Mouse (Mus musculus): ENCODE measurements at regions not wholly inside any gene's neighbourhood (a gene's known extent, or its start where the extent isn't known, plus 50 kb on each side); places are given as distances from the start of the nearest gene placed in this dataset.

GRCm38 (mm10) chr1:151126756-151127155, 55.6 kb upstream of the Gm47985 start:
- no peak for DNase-seq
- no peaks in the 10 kb centered on the region for H3K4me1 ChIP-seq (ENCODE audit: control insufficient read depth, insufficient read depth, low read length)
- no peak overlapping the region for H3K4me3 ChIP-seq (replicated peaks; ENCODE audit: insufficient read depth, low read depth, low read length)
- TF ChIP-seq CTCF (IDR thresholded peaks at IDR 0.05; ENCODE audit: borderline replicate concordance, insufficient read depth, low read depth, low read length) (no peak), POLR2A (IDR thresholded peaks at IDR 0.05; ENCODE audit: borderline replicate concordance, insufficient read depth, low read length) (no peak)
- H3K27me3 ChIP-seq (ENCODE audit: control insufficient read depth, insufficient read depth, low read length): no peaks in the 10 kb centered on the region
- H3K27ac ChIP-seq (ENCODE audit: insufficient read depth, low read length): no peak overlapping the region
- WGBS: 62% methylated on average over 1 of the region's 1 CpGs

- Histone ChIP-seq H3K27me3 (ENCODE audit: control insufficient read depth, insufficient read depth, low read length) (no peaks in the 10 kb centered on the region), H3K27ac (ENCODE audit: insufficient read depth, low read length) (no peak overlapping the region), H3K4me3 (replicated peaks; ENCODE audit: insufficient read depth, low read depth, low read length) (no peak overlapping the region), H3K4me1 (ENCODE audit: control insufficient read depth, insufficient read depth, low read length) (no peaks in the 10 kb centered on the region)
- 68% methylated on average over 5 of the region's 5 CpGs for WGBS
- no peak for TF ChIP-seq POLR2A (IDR thresholded peaks at IDR 0.05; ENCODE audit: borderline replicate concordance, insufficient read depth, low read length)
- no peak for TF ChIP-seq CTCF (IDR thresholded peaks at IDR 0.05; ENCODE audit: borderline replicate concordance, insufficient read depth, low read depth, low read length)
- no peak for DNase-seq
Measured at GRCm38 (mm10) chr1:151128005-151128404, 54.3 kb upstream of the Gm47985 start.

- H3K27me3 ChIP-seq (ENCODE audit: control insufficient read depth, insufficient read depth, low read length): no peaks in the 10 kb centered on the region
- no peaks in the 10 kb centered on the region for H3K4me1 ChIP-seq (ENCODE audit: control insufficient read depth, insufficient read depth, low read length)
- H3K4me3 ChIP-seq (replicated peaks; ENCODE audit: insufficient read depth, low read depth, low read length): no peak overlapping the region
- no peak for DNase-seq
- no peak overlapping the region for H3K27ac ChIP-seq (ENCODE audit: insufficient read depth, low read length)
- TF ChIP-seq CTCF (IDR thresholded peaks at IDR 0.05; ENCODE audit: borderline replicate concordance, insufficient read depth, low read depth, low read length): no peak
- no peak for TF ChIP-seq POLR2A (IDR thresholded peaks at IDR 0.05; ENCODE audit: borderline replicate concordance, insufficient read depth, low read length)
Measured at GRCm38 (mm10) chr1:151128955-151129354, 53.4 kb upstream of the Gm47985 start.

- H3K27me3 ChIP-seq (ENCODE audit: control insufficient read depth, insufficient read depth, low read length): no peaks in the 10 kb centered on the region
- no peaks in the 10 kb centered on the region for H3K4me1 ChIP-seq (ENCODE audit: control insufficient read depth, insufficient read depth, low read length)
- 86% methylated on average over 6 of the region's 6 CpGs for WGBS
- H3K4me3 ChIP-seq (replicated peaks; ENCODE audit: insufficient read depth, low read depth, low read length): no peak overlapping the region
- TF ChIP-seq POLR2A (IDR thresholded peaks at IDR 0.05; ENCODE audit: borderline replicate concordance, insufficient read depth, low read length) (no peak), CTCF (IDR thresholded peaks at IDR 0.05; ENCODE audit: borderline replicate concordance, insufficient read depth, low read depth, low read length) (no peak)
- no peak for DNase-seq
- no peak overlapping the region for H3K27ac ChIP-seq (ENCODE audit: insufficient read depth, low read length)
Measured at GRCm38 (mm10) chr1:151130036-151130435, 52.3 kb upstream of the Gm47985 start.

DNA sequence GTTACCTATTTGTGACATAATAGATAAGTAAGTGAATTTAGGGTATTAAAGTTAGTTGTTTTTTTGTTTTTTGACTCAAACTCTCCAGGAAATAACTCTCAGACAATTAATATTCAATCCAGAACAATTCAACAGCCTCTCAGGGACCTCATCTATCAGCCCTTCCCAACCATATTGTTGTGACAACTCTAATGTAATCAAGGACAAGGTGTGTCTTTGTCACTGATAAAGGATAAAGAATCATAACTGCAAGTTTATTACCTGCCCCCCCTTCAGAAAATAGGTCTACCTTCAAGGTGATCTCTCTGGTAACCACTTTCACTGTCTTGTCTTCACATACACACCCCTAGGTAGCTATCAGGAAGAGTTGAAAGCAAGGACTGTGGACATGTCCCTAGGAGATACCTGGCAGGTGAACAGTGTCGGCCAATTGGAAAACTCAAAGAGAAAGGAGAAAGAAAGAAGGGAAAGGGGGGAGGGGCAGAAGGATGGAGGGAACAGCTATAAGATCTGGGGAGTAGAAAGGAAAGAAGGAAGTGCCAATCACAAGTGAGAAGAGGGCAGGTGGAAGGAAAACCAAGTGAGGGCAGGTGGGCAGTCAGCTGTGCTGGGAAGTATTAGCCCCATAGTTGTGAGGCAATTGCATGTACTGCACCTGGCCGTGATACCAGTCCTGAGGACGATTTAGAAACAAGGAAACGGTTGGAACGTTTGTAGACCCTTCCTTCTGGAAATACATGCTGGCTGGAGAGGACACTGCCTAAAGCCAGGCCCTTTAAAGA, 51.3 kb upstream of the Gm47985 start:
- 85% methylated on average over 5 of the region's 5 CpGs for WGBS
- no peak overlapping the region for H3K27ac ChIP-seq (ENCODE audit: insufficient read depth, low read length)
- no peak for DNase-seq
- H3K4me3 ChIP-seq (replicated peaks; ENCODE audit: insufficient read depth, low read depth, low read length): no peak overlapping the region
- TF ChIP-seq CTCF (IDR thresholded peaks at IDR 0.05; ENCODE audit: borderline replicate concordance, insufficient read depth, low read depth, low read length): no peak
- no peak for TF ChIP-seq POLR2A (IDR thresholded peaks at IDR 0.05; ENCODE audit: borderline replicate concordance, insufficient read depth, low read length)
- no peaks in the 10 kb centered on the region for H3K4me1 ChIP-seq (ENCODE audit: control insufficient read depth, insufficient read depth, low read length)
- H3K27me3 ChIP-seq (ENCODE audit: control insufficient read depth, insufficient read depth, low read length): no peaks in the 10 kb centered on the region

- Histone ChIP-seq H3K4me1 (ENCODE audit: control insufficient read depth, insufficient read depth, low read length) (no peaks in the 10 kb centered on the region), H3K27ac (ENCODE audit: insufficient read depth, low read length) (no peak overlapping the region), H3K27me3 (ENCODE audit: control insufficient read depth, insufficient read depth, low read length) (no peaks in the 10 kb centered on the region), H3K4me3 (replicated peaks; ENCODE audit: insufficient read depth, low read depth, low read length) (no peak overlapping the region)
- TF ChIP-seq POLR2A (IDR thresholded peaks at IDR 0.05; ENCODE audit: borderline replicate concordance, insufficient read depth, low read length) (no peak), CTCF (IDR thresholded peaks at IDR 0.05; ENCODE audit: borderline replicate concordance, insufficient read depth, low read depth, low read length) (no peak)
- no peak for DNase-seq
- WGBS: 88% methylated on average over 4 of the region's 4 CpGs
Measured at GRCm38 (mm10) chr1:151131627-151132284, 50.6 kb upstream of the Gm47985 start.

All from cerebellum, adult 2 months (tissue).